Mouse (Mus musculus): ENCODE data around the gene Wwp2.

- TF ChIP-seq POLR2A (IDR thresholded peaks at IDR 0.05; ENCODE audit: insufficient read depth, low read depth, low read length) (no peak), CTCF (IDR thresholded peaks at IDR 0.05) (no peak)
Observed at GRCm38 (mm10) chr8:107458281-107458680, 22.1 kb downstream of the Wwp2 start.
